Mouse (Mus musculus) cerebellum, adult 2 months (tissue): ENCODE data around the gene Cenpl. TPM values are rescaled to one million over a fixed set of nuclear protein-coding genes. Genes with fewer than 3 reads are reported as not detected.
A peak's percentile ranks its signal among the peaks of the same experiment; 100 is the strongest.

Experiments used
- DNase-seq, 2 experiments: peaks; one replicate each; pipeline ENCODE4 v3.0.0; 2021
- H3K27ac ChIP-seq: fragments of 200-500 bp; 2 replicates; pipeline ENCODE4 v1.5.1; 2012; ENCODE audit warnings: low read length, control low read depth, inconsistent platforms; ENCODE audit not compliant: insufficient read depth
- H3K27me3 ChIP-seq: fragments of 200-500 bp; 2 replicates; pipeline ENCODE4 v1.6.1; 2012; ENCODE audit warnings: inconsistent platforms, mild to moderate bottlenecking, low read length, moderate library complexity; ENCODE audit not compliant: control insufficient read depth, insufficient read depth
- H3K4me1 ChIP-seq: fragments of 200-500 bp; 2 replicates; pipeline ENCODE4 v1.6.1; 2011; ENCODE audit warnings: low read length; ENCODE audit not compliant: control insufficient read depth, insufficient read depth
- H3K4me3 ChIP-seq: fragments of 200-500 bp; replicated peaks from 2 replicates; pipeline ENCODE3; 2011; ENCODE audit warnings: mild to moderate bottlenecking, low read depth, low read length, control low read depth; ENCODE audit not compliant: insufficient read depth
- CTCF ChIP-seq: fragments of 200-500 bp; IDR thresholded peaks from 2 replicates; pipeline ENCODE4 v1.5.1; 2011; ENCODE audit warnings: low read depth, mild to moderate bottlenecking, control low read depth, low read length, moderate library complexity, borderline replicate concordance; ENCODE audit not compliant: insufficient read depth
- POLR2A ChIP-seq: fragments of 200-500 bp; IDR thresholded peaks from 2 replicates; pipeline ENCODE4 v1.6.1; 2011; ENCODE audit warnings: low read length, control low read depth, borderline replicate concordance; ENCODE audit not compliant: insufficient read depth
- WGBS: fragments of 180-500 bp; shearing (Covaris S2); methylation state at CpG from one replicate; pipeline ENCODE4 v1.1.7; 2018; 5-methylcytosine and 5-hydroxymethylcytosine counted together
- polyA plus RNA-seq: library from polyadenylated mRNA; depleted of rRNA; stranded (reverse); fragments of >200 nt; gene quantifications from 2 replicates; pipeline ENCODE4 v1.2.3, GENCODE M21; 2012

Gene Cenpl
- polyA plus RNA-seq, 1 experiment, result 1.9 TPM

DNA sequence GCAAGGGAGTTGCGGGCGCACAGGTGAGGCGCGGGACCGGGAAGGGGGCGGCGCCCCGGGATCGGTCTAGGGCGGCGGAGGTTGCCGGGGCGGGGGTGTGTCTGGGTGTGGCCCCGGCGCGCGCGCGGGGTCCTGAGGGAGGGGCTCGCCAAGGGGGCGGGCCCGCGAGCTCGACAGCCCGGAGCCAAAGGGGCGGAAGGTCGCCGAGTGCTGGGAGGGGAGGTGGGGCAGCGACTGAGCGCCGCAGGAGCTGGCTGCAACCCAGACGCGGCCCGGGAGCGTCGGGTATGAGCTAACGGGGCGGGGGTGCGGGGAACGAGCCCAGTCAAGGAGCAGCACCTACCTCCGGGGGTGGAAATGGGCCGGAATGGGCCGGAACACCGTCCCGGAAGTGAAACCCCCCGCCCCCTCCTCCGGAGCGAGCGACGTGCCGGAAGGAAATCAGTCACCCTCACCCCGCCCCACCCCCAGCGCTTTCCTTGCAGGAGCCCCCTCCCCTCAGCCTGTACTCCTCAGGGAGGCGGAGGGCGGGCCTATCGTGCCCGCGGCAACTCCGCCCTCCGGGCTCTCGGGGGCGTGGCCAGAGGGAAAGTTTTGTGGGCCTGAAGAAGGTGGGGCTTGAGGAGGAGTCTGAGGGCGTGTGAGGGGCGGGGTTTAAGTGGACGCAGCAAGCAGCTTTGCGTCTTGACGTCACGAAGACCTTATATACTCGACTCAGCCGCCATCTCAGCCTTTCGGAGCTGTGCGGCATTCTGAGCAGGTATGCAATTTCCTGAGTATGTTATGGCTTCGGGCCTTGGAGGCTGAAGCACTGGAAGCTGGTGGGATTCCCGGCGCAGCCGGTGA, 35.9 kb upstream of the Cenpl start, which contains the start of gene Zbtb37:
Gene Zbtb37 (minus strand): TSS at position 415 of the 846 bp plus-strand sequence.
- whole genome bisulfite sequencing, result under 1% methylated on average over 70 of the region's 76 CpGs
- peak within 1 kb of the TSS; percentile 73 for H3K27ac ChIP-seq
- DNase-seq, result peak; percentile 97
- TF ChIP-seq POLR2A, result peak; percentile 100
- no peak for TF ChIP-seq CTCF
- H3K4me3 ChIP-seq, result peak within 1 kb of the TSS; percentile 80
- no peaks in the 10 kb centered on the region for H3K27me3 ChIP-seq
- peaks cover 4% of the 10 kb centered on the region; the same call in 1 of the 2 replicates for H3K4me1 ChIP-seq

DNA sequence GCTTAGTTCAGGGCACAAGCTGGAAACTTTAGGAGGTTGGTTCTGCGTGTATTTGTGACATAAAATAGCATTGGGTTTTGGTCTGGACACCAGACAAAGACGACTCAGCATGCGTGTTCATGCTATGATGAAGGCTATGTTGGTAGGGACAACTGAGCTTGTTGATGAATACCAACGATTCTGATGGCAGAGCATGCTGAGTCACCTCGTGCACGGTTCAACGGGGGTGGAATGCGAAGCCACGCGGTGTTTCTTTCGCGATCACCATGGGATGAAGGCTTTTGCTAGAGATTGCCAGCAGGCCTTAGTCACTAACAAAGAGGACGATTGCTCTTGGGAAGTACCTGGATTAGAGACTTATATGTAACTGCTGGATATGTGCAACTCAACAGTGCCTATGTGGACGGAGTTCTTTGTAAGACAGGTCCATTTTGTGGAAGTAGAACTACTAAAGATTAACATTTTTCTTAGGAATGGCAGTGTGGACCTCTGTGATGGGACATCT, 35.2 kb upstream of the Cenpl start:
- WGBS, result under 1% methylated on average over 14 of the region's 14 CpGs
- TF ChIP-seq POLR2A (no peak), CTCF (no peak)
- DNase-seq, result no peak

DNA sequence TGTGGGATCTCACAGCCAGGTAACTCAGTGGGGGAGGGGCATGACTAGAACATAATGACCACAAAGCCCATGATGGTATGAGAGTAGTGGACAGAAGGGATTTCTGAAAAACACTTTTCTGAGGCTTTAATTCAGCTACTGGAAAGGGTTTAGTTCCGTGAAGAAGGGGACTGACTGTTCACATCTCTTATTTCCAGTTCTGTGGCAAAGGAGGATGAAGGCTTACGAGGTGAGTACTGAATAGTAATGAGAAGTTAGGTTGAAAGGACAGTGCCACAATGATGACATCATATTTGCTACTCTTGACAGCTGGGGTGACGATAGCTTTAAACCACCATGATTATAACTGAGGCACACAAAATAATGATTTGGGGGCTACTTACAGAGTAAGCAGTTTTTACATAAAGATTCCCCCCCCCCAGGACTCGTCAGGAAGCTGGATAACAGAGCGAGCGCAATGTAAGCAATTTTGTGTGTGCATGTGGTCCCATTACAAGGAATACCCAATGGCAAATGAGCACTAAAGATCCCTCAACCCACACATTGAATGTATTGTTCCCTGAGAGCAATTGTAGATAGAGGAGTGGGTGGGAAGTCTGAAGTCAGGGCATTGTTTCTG, 34.6 kb upstream of the Cenpl start:
- DNase-seq, result peak in 1 of 2 experiments; percentile 36
- H3K27me3 ChIP-seq, result no peaks in the 10 kb centered on the region
- H3K27ac ChIP-seq, result no peak overlapping the region
- 2% methylated on average over 6 of the region's 6 CpGs for WGBS
- peaks cover 4% of the 10 kb centered on the region; the same call in 1 of the 2 replicates for H3K4me1 ChIP-seq
- peak overlapping the region; percentile 80 for H3K4me3 ChIP-seq
- no peak for TF ChIP-seq CTCF
- no peak for TF ChIP-seq POLR2A

More for the DNA sequence above, 35.2 kb upstream of the Cenpl start:
- H3K27ac ChIP-seq, result peak overlapping the region; percentile 73
- peak overlapping the region; percentile 80 for H3K4me3 ChIP-seq
- H3K4me1 ChIP-seq, result peaks cover 4% of the 10 kb centered on the region; the same call in 1 of the 2 replicates
- no peaks in the 10 kb centered on the region for H3K27me3 ChIP-seq

DNA sequence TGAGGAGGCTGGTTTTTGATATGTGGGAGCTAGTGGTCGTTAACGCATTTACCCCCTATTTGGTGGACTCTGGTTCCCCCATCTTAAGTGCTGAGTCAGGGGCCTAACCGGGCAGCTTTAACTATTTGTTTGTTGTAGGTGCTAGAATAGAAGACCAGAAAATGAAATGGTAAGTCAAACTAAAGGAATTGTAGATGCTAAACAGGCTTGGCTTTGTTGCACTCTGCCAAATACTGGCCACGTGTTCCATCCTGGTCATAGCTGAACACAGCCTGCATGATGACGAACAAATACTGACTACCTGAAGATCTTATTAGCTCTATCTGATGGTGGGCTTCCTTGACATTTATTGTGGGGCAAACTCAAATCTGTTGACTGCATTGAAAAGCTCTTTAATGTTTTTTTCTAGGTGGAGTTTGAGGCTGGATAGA, 34.1 kb upstream of the Cenpl start:
- no peak for TF ChIP-seq POLR2A
- no peak for TF ChIP-seq CTCF
- Histone ChIP-seq H3K27me3 (no peaks in the 10 kb centered on the region), H3K4me3 (peak overlapping the region; percentile 80), H3K4me1 (peaks cover 4% of the 10 kb centered on the region; the same call in 1 of the 2 replicates), H3K27ac (no peak overlapping the region)
- WGBS, result 2% methylated on average over 5 of the region's 5 CpGs
- peak; percentile 18 to 25 for DNase-seq

DNA sequence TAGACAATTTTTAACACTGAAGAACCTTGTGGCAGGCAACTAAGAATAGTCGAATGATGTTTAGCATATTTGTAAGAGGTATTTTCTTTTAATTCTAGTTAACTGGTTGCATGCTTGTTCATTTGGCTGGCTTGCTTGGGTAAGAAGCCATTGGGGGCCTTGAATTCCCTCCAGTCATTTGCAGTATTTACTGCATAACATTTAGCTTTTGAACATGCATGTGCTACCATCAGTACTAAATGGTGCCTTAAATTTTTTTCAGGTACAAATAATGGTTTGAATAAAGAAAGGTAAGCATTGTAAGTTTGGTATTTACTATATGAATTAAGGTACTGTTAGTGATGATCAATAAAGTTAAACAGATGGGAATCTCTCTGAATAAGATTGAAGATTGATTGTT, 33.5 kb upstream of the Cenpl start:
- Histone ChIP-seq H3K4me1 (peaks cover 4% of the 10 kb centered on the region; the same call in 1 of the 2 replicates), H3K27me3 (no peaks in the 10 kb centered on the region; the same call in 1 of the 2 replicates), H3K4me3 (peak overlapping the region; percentile 23), H3K27ac (no peak overlapping the region)
- no peak for DNase-seq
- WGBS, result 2% methylated on average over 1 of the region's 1 CpGs
- TF ChIP-seq CTCF (no peak), POLR2A (no peak)

DNA sequence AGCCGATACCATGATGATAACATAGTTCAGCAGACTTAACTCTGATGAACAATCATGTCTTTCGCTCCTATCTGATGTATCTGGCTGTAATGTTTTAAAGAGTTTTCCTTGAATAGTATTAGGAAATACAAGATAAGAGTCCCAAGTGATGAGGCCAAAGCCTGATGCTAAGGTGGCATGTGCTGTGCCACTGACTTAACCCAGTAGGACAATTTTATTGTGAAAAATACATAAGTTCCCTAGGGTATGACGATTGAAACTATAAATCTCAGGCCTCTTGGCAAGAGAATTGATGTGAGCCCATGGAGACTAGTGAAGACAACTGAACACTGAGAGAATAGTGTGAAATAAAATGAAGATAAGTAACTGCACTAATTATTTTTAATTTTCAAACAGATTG, 32.9 kb upstream of the Cenpl start:
- WGBS, result 28% methylated on average over 3 of the region's 3 CpGs
- Histone ChIP-seq H3K4me3 (no peak overlapping the region), H3K27ac (no peak overlapping the region), H3K27me3 (no peaks in the 10 kb centered on the region; the same call in 1 of the 2 replicates), H3K4me1 (peaks cover 4% of the 10 kb centered on the region; the same call in 1 of the 2 replicates)
- no peak for TF ChIP-seq CTCF
- no peak for TF ChIP-seq POLR2A
- no peak for DNase-seq

DNA sequence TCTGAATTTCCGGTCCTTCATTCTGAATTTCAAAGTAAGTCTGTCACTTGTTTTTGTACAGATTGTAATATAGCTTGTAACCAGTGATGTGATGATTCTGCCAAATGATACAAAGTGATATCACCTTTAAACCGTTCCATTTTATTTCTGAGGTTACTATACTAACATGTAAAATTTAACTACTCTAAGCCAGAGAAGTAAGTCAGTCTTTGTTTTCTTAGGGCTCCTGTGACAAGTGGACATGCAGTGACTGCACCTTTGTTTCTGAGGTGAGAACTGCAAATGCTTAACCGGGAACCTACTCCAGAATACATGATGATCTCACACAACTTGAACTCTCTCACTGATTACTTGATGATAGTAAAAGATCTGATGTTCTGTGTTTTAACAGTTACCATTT, 32.5 kb upstream of the Cenpl start:
- no peak for TF ChIP-seq CTCF
- no peak for TF ChIP-seq POLR2A
- DNase-seq, result no peak
- WGBS, result 42% methylated on average over 3 of the region's 3 CpGs
- Histone ChIP-seq H3K27me3 (no peaks in the 10 kb centered on the region; the same call in 1 of the 2 replicates), H3K4me3 (no peak overlapping the region), H3K4me1 (peaks cover 4% of the 10 kb centered on the region; the same call in 1 of the 2 replicates), H3K27ac (no peak overlapping the region)
